Mouse (Mus musculus) brain, adult 2 months (tissue): ENCODE results near the gene Chst10.

Experiments
- DNase-seq: peaks from one replicate; pipeline ENCODE4 v3.0.0; 2011; ENCODE audit warnings: low read depth, low spot score

Gene Chst10

GRCm38 (mm10) chr1:38869398-38870195 lies 28.4 kb downstream of the Chst10 start:
- DNase-seq = no peak

- no peak for DNase-seq
Measured at GRCm38 (mm10) chr1:38866242-38866641, 31.7 kb downstream of the Chst10 start.

- DNase-seq = no peak
Measured at GRCm38 (mm10) chr1:38864341-38864740, 33.6 kb downstream of the Chst10 start.

- peak; percentile 71 for DNase-seq
Measured at GRCm38 (mm10) chr1:38862213-38862612, 35.7 kb downstream of the Chst10 start.

- peak; percentile 49 for DNase-seq
Measured at GRCm38 (mm10) chr1:38860867-38861524, 37.0 kb downstream of the Chst10 start.

- DNase-seq = peak; percentile 34
Measured at GRCm38 (mm10) chr1:38860207-38860606, 37.8 kb downstream of the Chst10 start.

GRCm38 (mm10) chr1:38856196-38856595 lies 41.8 kb downstream of the Chst10 start:
- DNase-seq = peak; percentile 91

- no peak for DNase-seq
Measured at GRCm38 (mm10) chr1:38852250-38852649, 45.7 kb downstream of the Chst10 start.

- DNase-seq = no peak
Measured at GRCm38 (mm10) chr1:38850650-38851049, 47.3 kb downstream of the Chst10 start.

GRCm38 (mm10) chr1:38848451-38849289 lies 49.3 kb downstream of the Chst10 start:
- DNase-seq = peak; percentile 72

- DNase-seq = peak; percentile 88
Measured at GRCm38 (mm10) chr1:38847975-38848374, 50.0 kb downstream of the Chst10 start.

GRCm38 (mm10) chr1:38843275-38843674 lies 54.7 kb downstream of the Chst10 start:
- DNase-seq = peak; percentile 27

- DNase-seq = no peak
Measured at GRCm38 (mm10) chr1:38842861-38843260, 55.1 kb downstream of the Chst10 start.

GRCm38 (mm10) chr1:38839944-38840343 lies 58.0 kb downstream of the Chst10 start:
- no peak for DNase-seq

GRCm38 (mm10) chr1:38836477-38836872 lies 61.5 kb downstream of the Chst10 start, which contains the start of gene Lonrf2:
TSS of gene Lonrf2 (minus strand) at chr1:38836711.
- peak; percentile 95 for DNase-seq

- peak; percentile 85 for DNase-seq
Measured at GRCm38 (mm10) chr1:38835568-38836476, 62.1 kb downstream of the Chst10 start.

- DNase-seq = peak; percentile 76
Measured at GRCm38 (mm10) chr1:38834899-38835298, 63.1 kb downstream of the Chst10 start.

- no peak for DNase-seq
Measured at GRCm38 (mm10) chr1:38824926-38825325, 73.0 kb downstream of the Chst10 start.

- DNase-seq = no peak
Measured at GRCm38 (mm10) chr1:38823851-38824250, 74.1 kb downstream of the Chst10 start.

GRCm38 (mm10) chr1:38819691-38820090 lies 78.3 kb downstream of the Chst10 start:
- DNase-seq = no peak

GRCm38 (mm10) chr1:38817671-38818070 lies 80.3 kb downstream of the Chst10 start:
- DNase-seq = no peak
